Mouse (Mus musculus) kidney, adult 2 months (tissue): Measurements from ENCODE around the gene Kif3c.

Experiments
- CTCF ChIP-seq: fragments of 200-500 bp; conservative IDR thresholded peaks from 2 replicates; pipeline ENCODE4 v1.5.1; 2011; ENCODE audit warnings: low read depth, mild to moderate bottlenecking, control low read depth, low read length, moderate library complexity, mixed read lengths; ENCODE audit not compliant: insufficient read depth, insufficient read length
- POLR2A ChIP-seq: fragments of 200-500 bp; IDR thresholded peaks from one replicate; pipeline ENCODE4 v1.6.1; 2011; ENCODE audit warnings: low read depth, low read length, control low read depth

- TF ChIP-seq CTCF: no peak
- TF ChIP-seq POLR2A: no peak
Measured at GRCm38 (mm10) chr12:3384860-3385259, 19.9 kb downstream of the Kif3c start.
